Mouse (Mus musculus) embryonic facial prominence, embryonic 11.5 days (tissue): ENCODE measurements around the gene Iqgap1. TPM values are rescaled to one million over a fixed set of nuclear protein-coding genes. Genes with fewer than 3 reads are reported as not detected.

Source experiments
- ATAC-seq: fragments of 200-750 bp; cut with Nextera tagmentation; replicated peaks from 2 replicates; pipeline ENCODE4 v1.8.0; 2017; ENCODE audit warnings: low read depth; ENCODE audit not compliant: insufficient number of reproducible peaks, low FRiP score, low TSS enrichment
- DNase-seq: peaks from one replicate; pipeline ENCODE4 v3.0.0-alpha.2; 2015; ENCODE audit warnings: low spot score
- H3K27ac ChIP-seq: fragments of 300-500 bp; sonication (generic); replicated peaks from 2 replicates; pipeline ENCODE4 v1.5.1; 2014; ENCODE audit warnings: mild to moderate bottlenecking, low read depth, low read length, control low read depth
- H3K27me3 ChIP-seq: fragments of 300-500 bp; sonication (generic); 2 replicates; pipeline ENCODE4 v1.6.1; 2014; ENCODE audit warnings: mild to moderate bottlenecking, low read length, moderate library complexity, mixed read lengths; ENCODE audit not compliant: control insufficient read depth, insufficient read depth
- H3K36me3 ChIP-seq: fragments of 300-500 bp; sonication (generic); replicated peaks from 2 replicates; pipeline ENCODE4 v1.6.1; 2014; ENCODE audit warnings: low read depth, mild to moderate bottlenecking, low read length, moderate library complexity, mixed read lengths; ENCODE audit not compliant: control insufficient read depth, insufficient read depth
- H3K4me1 ChIP-seq: fragments of 300-500 bp; sonication (generic); 2 replicates; pipeline ENCODE4 v1.6.1; 2014; ENCODE audit warnings: low read length, mixed read lengths; ENCODE audit not compliant: control insufficient read depth, insufficient read depth
- H3K4me2 ChIP-seq: fragments of 300-500 bp; sonication (generic); 2 replicates; pipeline ENCODE4 v1.6.1; 2014; ENCODE audit warnings: low read depth, mild to moderate bottlenecking, control low read depth, low read length, moderate library complexity
- H3K4me3 ChIP-seq: fragments of 300-500 bp; sonication (generic); 2 replicates; pipeline ENCODE4 v1.5.1; 2014; ENCODE audit warnings: low read depth, low read length, control low read depth
- H3K9ac ChIP-seq: fragments of 300-500 bp; sonication (generic); replicated peaks from 2 replicates; pipeline ENCODE4 v1.6.1; 2014; ENCODE audit warnings: mild to moderate bottlenecking, control low read depth, low read length
- H3K9me3 ChIP-seq: fragments of 300-500 bp; sonication (generic); replicated peaks from 2 replicates; pipeline ENCODE4 v1.6.1; 2016; ENCODE audit warnings: mild to moderate bottlenecking, low read length, inconsistent platforms, mixed read lengths; ENCODE audit not compliant: control insufficient read depth
- WGBS: fragments of 180-500 bp; shearing (Covaris S2); extraction: QIAGEN DNeasy Blood & Tissue Kit; methylation state at CpG from one replicate; pipeline ENCODE4 v1.1.7; 2014; 5-methylcytosine and 5-hydroxymethylcytosine counted together
- polyA plus RNA-seq: library from polyadenylated mRNA; unstranded; fragments of >200 nt; fragmentation: Nextera tagmentation; extraction: Ambion mirVana; gene quantifications from 2 replicates; pipeline ENCODE4 v1.2.1, GENCODE M21; 2014

The Iqgap1 gene
- polyA plus RNA-seq, 1 experiment from 2014 or later, result 30.4 TPM

- Histone ChIP-seq H3K27me3 (no peaks in the 10 kb centered on the region), H3K9me3 (no peaks in the 10 kb centered on the region), H3K9ac (no peak overlapping the region), H3K27ac (no peak overlapping the region), H3K4me2 (no peak overlapping the region), H3K4me3 (no peak overlapping the region), H3K4me1 (no peaks in the 10 kb centered on the region), H3K36me3 (no peaks in the 10 kb centered on the region; the same call in 1 of the 2 replicates)
- ATAC-seq (no peak), DNase-seq (no peak)
- 90% methylated on average over 7 of the region's 7 CpGs for WGBS
Observed at GRCm38 (mm10) chr7:80715306-80715705, 110.5 kb downstream of the Iqgap1 start.

- no peak for ATAC-seq
- Histone ChIP-seq H3K27me3 (no peaks in the 10 kb centered on the region), H3K9me3 (no peaks in the 10 kb centered on the region), H3K9ac (no peak overlapping the region), H3K4me1 (no peaks in the 10 kb centered on the region), H3K27ac (no peak overlapping the region), H3K4me3 (no peak overlapping the region), H3K36me3 (no peaks in the 10 kb centered on the region), H3K4me2 (no peak overlapping the region)
- 78% methylated on average over 8 of the region's 8 CpGs for WGBS
- DNase-seq, result no peak
Observed at GRCm38 (mm10) chr7:80711496-80711895, 114.3 kb downstream of the Iqgap1 start.

GRCm38 (mm10) chr7:80710333-80710732 lies 115.4 kb downstream of the Iqgap1 start:
- no peaks in the 10 kb centered on the region for H3K27me3 ChIP-seq
- no peak for ATAC-seq
- H3K4me1 ChIP-seq, result no peaks in the 10 kb centered on the region
- H3K36me3 ChIP-seq, result no peaks in the 10 kb centered on the region
- H3K27ac ChIP-seq, result no peak overlapping the region
- WGBS, result 90% methylated on average over 7 of the region's 7 CpGs
- no peak overlapping the region for H3K4me3 ChIP-seq
- no peak overlapping the region for H3K9ac ChIP-seq
- DNase-seq, result no peak
- no peak overlapping the region; the same call in 1 of the 2 replicates for H3K4me2 ChIP-seq
- no peaks in the 10 kb centered on the region for H3K9me3 ChIP-seq

GRCm38 (mm10) chr7:80704066-80704465 lies 121.7 kb downstream of the Iqgap1 start:
- 87% methylated on average over 4 of the region's 4 CpGs for WGBS
- DNase-seq (no peak), ATAC-seq (no peak)
- Histone ChIP-seq H3K4me2 (no peak overlapping the region), H3K36me3 (no peaks in the 10 kb centered on the region), H3K27me3 (no peaks in the 10 kb centered on the region), H3K27ac (no peak overlapping the region), H3K4me1 (no peaks in the 10 kb centered on the region), H3K9ac (no peak overlapping the region), H3K9me3 (no peaks in the 10 kb centered on the region), H3K4me3 (no peak overlapping the region)

GRCm38 (mm10) chr7:80702510-80702909 lies 123.3 kb downstream of the Iqgap1 start:
- no peaks in the 10 kb centered on the region for H3K27me3 ChIP-seq
- H3K9ac ChIP-seq, result no peak overlapping the region
- 68% methylated on average over 6 of the region's 6 CpGs for WGBS
- no peak for ATAC-seq
- H3K4me3 ChIP-seq, result no peak overlapping the region
- H3K27ac ChIP-seq, result no peak overlapping the region
- no peak for DNase-seq
- no peaks in the 10 kb centered on the region for H3K9me3 ChIP-seq
- no peak overlapping the region for H3K4me2 ChIP-seq
- no peaks in the 10 kb centered on the region for H3K4me1 ChIP-seq
- no peaks in the 10 kb centered on the region for H3K36me3 ChIP-seq

- 58% methylated on average over 8 of the region's 8 CpGs for WGBS
- no peak for ATAC-seq
Observed at GRCm38 (mm10) chr7:80699709-80700108, 126.1 kb downstream of the Iqgap1 start.

GRCm38 (mm10) chr7:80698940-80699339 lies 126.8 kb downstream of the Iqgap1 start:
- no peak overlapping the region for H3K27ac ChIP-seq
- ATAC-seq, result no peak
- no peaks in the 10 kb centered on the region for H3K36me3 ChIP-seq
- no peaks in the 10 kb centered on the region for H3K4me1 ChIP-seq
- H3K9me3 ChIP-seq, result no peaks in the 10 kb centered on the region
- H3K9ac ChIP-seq, result no peak overlapping the region
- no peaks in the 10 kb centered on the region for H3K27me3 ChIP-seq
- 75% methylated on average over 2 of the region's 3 CpGs for WGBS
- no peak overlapping the region for H3K4me3 ChIP-seq
- H3K4me2 ChIP-seq, result no peak overlapping the region
- DNase-seq, result no peak

More at GRCm38 (mm10) chr7:80699709-80700108, 126.1 kb downstream of the Iqgap1 start:
- Histone ChIP-seq H3K9me3 (no peaks in the 10 kb centered on the region), H3K4me1 (no peaks in the 10 kb centered on the region), H3K9ac (no peak overlapping the region), H3K36me3 (no peaks in the 10 kb centered on the region), H3K4me3 (no peak overlapping the region), H3K27me3 (no peaks in the 10 kb centered on the region), H3K27ac (no peak overlapping the region), H3K4me2 (no peak overlapping the region)
- DNase-seq, result no peak

- Histone ChIP-seq H3K36me3 (no peaks in the 10 kb centered on the region), H3K9ac (no peak overlapping the region), H3K4me3 (no peak overlapping the region), H3K27me3 (no peaks in the 10 kb centered on the region), H3K9me3 (no peaks in the 10 kb centered on the region), H3K27ac (no peak overlapping the region), H3K4me1 (no peaks in the 10 kb centered on the region), H3K4me2 (no peak overlapping the region)
- ATAC-seq, result no peak
- DNase-seq, result no peak
- WGBS, result 78% methylated on average over 5 of the region's 5 CpGs
Observed at GRCm38 (mm10) chr7:80697859-80698258, 127.9 kb downstream of the Iqgap1 start.
